Mouse (Mus musculus) spleen, embryonic (tissue): ENCODE data around the gene Sowaha.
"Not testable (repeated sequence)": the region's sequence is repeated elsewhere in the genome, so short reads cannot be mapped to it uniquely, and the experiment has no call there.

ENCODE experiments used
- CTCF ChIA-PET: fragments of 350-600 bp; sonication (Branson Sonifier 250); formaldehyde crosslinking; loops from one replicate; lab custom pipeline; 2022; lab: Charles Lee

Sowaha gene

DNA sequence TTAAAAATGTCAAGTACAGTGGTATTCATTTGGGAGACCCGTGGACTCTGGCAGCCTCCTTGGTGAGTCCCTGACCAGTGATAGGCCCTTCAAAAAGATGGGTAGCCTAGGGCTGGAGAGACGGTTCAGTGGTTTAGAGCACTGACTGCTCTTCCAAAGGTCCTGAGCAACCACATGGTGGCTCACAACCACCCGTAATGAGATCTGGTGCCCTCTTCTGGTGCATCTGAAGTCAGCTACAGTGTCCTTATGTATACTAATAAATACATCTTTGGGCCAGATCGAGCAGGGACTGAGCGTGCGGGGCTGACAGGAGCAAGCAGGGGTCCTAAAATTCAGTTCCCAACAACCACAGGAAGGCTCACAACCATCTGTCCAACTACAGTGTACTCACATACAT is 36.2 kb downstream of the Sowaha start:
- CTCF ChIA-PET = no interaction called here

- CTCF ChIA-PET = interaction anchor here (1.0 kb wide), 1 partner anchor 11 kb away, joined by 3 read pairs; the partner anchor contains the start of gene Gdf9
Observed at GRCm38 (mm10) chr11:53441921-53442320, 38.2 kb downstream of the Sowaha start.

- CTCF ChIA-PET = no interaction called here
Observed at GRCm38 (mm10) chr11:53436338-53436737, 43.7 kb downstream of the Sowaha start.

- CTCF ChIA-PET = no interaction called here
Observed at GRCm38 (mm10) chr11:53435504-53435903, 44.6 kb downstream of the Sowaha start.

- CTCF ChIA-PET = no interaction called here
Observed at GRCm38 (mm10) chr11:53433057-53433456, 47.0 kb downstream of the Sowaha start.

- CTCF ChIA-PET = interaction anchor here (0.8 to 1.3 kb wide), 2 partner anchors 10 to 419 kb away, joined by 3 to 4 read pairs; no protein-coding TSS in a partner anchor
Observed at GRCm38 (mm10) chr11:53431347-53432056, 48.6 kb downstream of the Sowaha start.

- CTCF ChIA-PET = interaction anchor here (0.6 to 1.3 kb wide), 2 partner anchors 11 to 129 kb away, joined by 3 read pairs; no protein-coding TSS in a partner anchor
Observed at GRCm38 (mm10) chr11:53430670-53431346, 49.3 kb downstream of the Sowaha start, which contains the start of the genes Uqcrq and Gdf9. Gene Uqcrq (minus strand): TSS chr11:53430831. Gene Gdf9 (plus strand): TSS chr11:53431023.

DNA sequence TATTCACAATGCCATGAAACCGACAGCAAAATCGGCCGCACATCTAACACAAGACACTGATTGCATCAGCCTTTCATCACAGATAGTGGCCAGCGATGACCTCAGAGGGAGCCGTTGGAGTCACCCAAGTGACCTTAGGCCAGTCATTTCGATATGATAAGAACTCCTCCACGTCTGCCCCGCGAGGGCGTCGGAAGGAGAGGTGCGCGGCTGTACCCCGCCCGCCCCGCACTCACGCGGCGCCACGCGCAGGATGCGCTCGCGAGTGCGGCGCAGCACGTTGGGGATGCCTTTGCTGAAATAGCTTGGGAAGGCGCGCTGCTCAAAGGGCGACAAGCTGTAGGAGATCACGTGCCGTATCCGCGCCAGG is 49.8 kb downstream of the Sowaha start:
- CTCF ChIA-PET = no interaction called here

DNA sequence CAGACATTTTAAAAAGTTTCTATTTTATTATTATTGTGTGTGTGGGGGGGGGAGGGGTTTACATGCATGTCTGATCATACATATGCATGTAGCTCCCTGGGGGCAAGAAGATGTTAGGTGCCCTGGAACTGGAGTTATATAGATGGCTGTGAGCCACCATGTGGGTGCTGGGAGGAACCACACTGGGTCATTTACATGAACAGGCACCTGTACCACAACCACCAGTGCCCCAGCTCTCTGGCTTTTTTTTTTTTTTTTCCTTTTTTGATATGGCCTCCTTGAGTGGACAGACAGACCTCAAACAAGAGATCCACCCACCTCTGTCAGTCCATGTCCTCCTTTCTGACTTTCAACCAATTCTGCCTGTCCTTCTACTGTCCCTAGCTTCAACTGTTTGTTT is 50.9 kb downstream of the Sowaha start:
- CTCF ChIA-PET = interaction anchor here (0.6 kb wide), 1 partner anchor 510 kb away, joined by 4 read pairs; no protein-coding TSS in a partner anchor

DNA sequence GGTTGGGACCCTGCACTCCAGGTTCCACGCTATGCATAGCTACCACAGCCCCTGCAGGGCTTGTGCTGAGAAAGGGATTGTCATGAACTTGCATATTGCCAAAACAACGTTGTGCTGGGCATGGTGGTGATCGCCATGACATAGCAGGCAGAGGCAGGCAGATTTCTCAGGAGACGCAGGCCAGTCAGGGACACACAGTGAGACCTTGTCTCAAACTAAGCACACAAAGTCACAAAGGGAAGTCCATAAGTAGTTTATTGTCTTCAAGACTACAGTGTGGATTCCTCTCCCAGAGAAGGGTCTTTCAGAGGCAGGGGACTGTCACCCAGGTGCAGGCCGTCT is 51.4 kb downstream of the Sowaha start:
- CTCF ChIA-PET = no interaction called here

- CTCF ChIA-PET = no interaction called here
Observed at GRCm38 (mm10) chr11:53427993-53428715, 51.9 kb downstream of the Sowaha start.

DNA sequence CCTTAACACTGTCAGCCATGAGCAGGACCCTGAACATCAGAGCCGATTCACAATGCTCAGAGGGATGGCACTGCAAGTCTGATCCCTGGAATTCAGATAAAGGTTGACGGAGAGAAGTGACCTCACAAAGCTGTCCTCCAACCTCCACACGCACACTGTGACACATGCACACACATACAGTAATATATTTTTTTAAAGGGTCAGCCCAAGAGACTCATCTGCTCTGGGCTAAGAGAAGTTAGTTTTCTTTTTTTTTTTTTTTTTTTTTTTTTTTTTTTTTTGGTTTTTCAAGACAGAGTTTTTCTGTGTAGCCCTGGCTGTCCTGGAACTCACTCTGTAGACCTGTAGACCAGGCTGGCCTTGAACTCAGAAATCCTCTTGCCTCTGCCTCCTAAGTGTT is 53.2 kb downstream of the Sowaha start:
- CTCF ChIA-PET = not testable (repeated sequence)
